Mouse (Mus musculus) hematopoietic stem cell, adult 5-6 weeks (primary cell): ENCODE data around the gene Nt5c3. TPM values are rescaled to one million over a fixed set of nuclear protein-coding genes. Genes with fewer than 3 reads are reported as not detected.
A peak's percentile ranks its signal among the peaks of the same experiment; 100 is the strongest.
"Not testable (repeated sequence)": the region's sequence is repeated elsewhere in the genome, so short reads cannot be mapped to it uniquely, and the experiment has no call there.

Source experiments
- ATAC-seq, 2 experiments: fragments of 125-278 bp in 1 of 2; replicated peaks in 1 of 2; 2 replicates each; pipeline ENCODE4 v1.8.0; 2016 to 2017; ENCODE audit warnings: inconsistent platforms in 2 of 2, mild to moderate bottlenecking in 2 of 2, moderate number of reproducible peaks in 2 of 2, low read depth in 1 of 2, moderate TSS enrichment in 1 of 2; ENCODE audit not compliant: low FRiP score in 2 of 2, poor library complexity in 2 of 2, severe bottlenecking in 2 of 2, insufficient read depth in 1 of 2, low TSS enrichment in 1 of 2
- total RNA-seq: library from RNA; stranded (forward); fragments of 172-1452, 232-1000 nt; gene quantifications from 2 replicates; pipeline ENCODE4 v1.2.3, GENCODE M21; 2017

The Nt5c3 gene
- total RNA-seq, 1 experiment from 2014 or later = 91.3 TPM

DNA sequence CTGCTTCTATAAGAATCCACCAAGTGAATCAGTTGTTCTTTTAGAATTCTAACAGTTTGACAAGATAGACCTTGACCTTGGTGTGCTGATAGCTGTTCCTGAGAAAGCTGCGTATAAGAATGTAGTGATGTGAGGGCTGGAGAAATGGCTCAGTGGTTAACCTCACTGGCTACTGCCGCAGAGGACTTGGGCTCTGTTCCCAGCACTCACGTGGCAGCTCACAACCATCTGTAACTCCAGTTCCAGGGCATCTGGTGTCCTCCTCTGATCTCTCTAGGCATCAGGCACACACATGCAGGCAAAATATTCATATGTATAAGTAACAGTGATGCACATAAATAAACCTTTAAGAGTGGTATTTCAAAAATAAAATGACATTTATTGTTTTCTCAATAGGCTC is 15.8 kb downstream of the Nt5c3 start:
- ATAC-seq = no peak

DNA sequence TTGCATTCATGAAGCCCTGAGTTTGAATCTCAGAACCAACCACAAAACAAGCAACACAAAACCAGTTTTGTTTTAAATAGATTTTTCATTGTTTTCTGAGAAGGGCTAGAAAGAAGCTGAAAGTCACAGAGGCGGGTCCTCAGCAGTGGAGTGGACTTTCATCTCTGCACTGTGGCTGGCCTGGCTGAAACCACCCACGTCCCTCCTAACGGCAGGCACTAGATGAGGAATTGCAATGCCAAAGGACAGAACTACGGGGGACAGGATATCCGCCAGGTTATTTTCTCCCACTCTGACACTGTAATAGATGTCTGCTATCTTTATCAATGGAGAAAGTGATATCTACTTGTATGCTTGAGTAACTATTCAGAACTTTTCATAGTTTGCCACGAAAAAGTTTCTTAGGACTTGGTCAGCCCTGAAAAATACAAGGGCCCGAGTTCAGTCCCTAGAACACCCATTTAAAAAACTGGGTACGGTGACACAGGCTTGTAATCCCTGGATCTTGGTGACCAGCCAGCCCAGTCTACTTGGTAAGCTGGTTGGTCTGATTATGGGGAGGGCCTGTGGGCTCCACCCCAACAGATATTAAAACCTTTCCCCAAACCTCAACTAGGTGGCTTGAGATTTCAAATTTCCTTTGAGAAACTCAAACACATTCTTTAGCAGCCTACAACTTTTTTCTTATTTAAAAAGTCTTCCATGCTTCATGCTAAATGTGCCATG is 17.4 kb downstream of the Nt5c3 start:
- ATAC-seq = no peak

DNA sequence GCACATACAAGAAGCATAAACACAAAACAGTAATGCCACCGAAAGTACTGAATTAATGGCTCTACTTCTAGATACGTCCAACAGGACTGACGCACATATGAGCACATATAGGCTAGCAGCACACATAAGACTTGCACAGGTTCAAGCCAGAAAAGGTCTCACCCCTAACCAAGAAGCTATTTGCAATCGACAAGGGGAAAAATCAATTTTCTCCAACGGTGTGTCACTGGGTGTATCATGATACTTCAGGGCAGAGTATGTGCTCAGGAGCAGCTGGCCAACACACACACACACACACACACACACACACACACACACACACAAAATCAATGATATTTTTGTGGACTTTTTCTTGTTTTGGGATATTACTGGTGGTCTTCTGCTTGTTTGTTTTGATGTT is 18.2 kb downstream of the Nt5c3 start:
- no peak for ATAC-seq

DNA sequence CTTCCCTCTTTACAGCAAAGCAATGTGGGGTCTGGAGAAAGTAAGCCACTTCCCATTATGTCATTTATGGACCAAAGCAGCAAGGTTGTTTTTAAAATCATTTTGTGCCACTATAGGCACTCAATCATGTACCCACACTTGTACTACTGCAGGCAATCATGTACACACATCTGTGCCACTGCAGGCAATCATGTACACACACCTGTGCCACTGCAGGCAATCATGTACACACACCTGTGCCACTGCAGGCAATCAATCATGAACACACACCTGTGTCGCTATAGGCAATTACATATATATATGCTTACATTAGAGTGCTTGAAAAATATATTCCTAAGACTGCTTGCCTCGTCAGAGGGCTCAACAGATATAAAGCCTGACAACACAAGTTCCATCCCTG is 18.8 kb downstream of the Nt5c3 start:
- no peak for ATAC-seq

DNA sequence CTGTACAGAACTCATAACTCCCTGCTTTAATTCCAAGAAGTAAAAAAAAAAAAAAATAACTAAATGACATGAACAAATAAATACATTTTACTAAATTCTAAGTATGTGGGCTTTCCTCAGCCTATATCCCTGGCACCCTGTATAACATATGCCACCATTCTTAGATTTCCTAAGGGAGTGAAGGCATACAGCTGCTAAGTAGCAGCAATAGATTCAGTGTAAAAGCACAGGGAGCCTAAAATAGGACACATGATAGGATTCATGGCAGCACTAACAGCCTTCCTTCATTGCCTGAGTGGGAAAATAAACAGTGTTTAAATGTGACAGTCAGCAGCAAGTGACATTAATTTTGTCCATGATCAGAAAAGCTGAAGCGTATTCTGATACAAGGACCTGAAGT is 19.4 kb downstream of the Nt5c3 start:
- no peak for ATAC-seq

DNA sequence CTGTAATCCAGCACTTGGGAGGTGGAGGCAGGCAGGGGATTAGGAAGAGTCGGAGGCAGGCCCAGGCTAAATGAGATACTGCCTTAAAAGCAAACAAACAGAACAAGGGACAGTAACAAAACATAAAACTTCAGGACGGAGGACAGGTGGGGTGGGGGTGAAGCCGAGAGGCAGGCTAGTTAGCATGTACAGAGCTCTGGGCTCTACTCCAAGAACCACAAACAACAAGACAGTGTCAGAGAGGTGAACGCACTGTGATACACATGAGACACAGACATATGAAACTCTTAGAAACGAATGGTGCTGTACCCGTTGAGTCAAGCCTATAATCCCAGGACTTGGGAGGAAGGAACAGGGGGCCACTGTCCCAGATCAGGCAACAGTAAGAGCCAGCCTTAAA is 19.9 kb downstream of the Nt5c3 start:
- no peak for ATAC-seq

DNA sequence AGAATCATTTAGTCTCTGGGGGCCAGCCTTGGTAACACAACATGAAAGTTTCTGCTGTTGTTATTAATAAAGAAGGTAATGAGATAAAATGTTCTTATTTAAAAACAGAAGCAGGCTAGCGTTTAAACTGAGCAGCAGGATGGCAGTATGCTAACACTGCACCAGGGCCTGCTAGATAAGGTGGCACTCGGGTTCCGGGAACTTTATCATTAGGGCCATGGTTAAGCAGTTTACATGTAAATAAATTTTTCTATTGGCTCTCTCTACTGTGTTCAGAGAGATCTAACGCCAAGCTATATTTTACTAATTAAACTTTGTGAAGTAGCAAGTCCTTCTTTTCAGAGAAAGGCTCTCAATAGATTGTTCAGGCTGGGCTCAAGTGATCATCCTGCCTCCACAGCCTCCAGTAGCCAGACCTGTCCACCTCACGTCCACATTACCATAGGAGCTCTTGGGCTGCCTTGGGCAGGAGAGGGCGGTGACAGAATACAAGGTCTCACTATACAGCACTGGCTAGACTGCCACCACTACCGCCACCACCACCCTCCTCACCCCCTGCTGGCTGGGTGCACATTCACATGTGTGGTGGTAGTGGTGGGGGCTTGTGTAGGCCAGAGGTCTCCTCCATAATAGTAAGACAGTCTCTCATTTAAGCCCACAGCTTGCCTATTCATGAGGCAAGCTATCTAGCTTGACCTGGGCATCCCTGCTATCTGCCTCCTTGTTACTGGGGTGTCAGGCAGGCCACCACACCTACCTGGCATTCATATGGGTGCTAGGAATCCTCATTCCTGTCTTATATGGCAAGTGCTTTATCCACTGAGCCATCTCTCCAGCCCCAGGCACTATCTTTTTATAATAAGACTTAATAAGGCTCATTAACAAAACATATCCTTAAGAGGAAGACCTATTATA is 20.9 kb downstream of the Nt5c3 start:
- peak in 1 of 2 experiments; percentile 11; a peak in 1 of 4 replicates for ATAC-seq

DNA sequence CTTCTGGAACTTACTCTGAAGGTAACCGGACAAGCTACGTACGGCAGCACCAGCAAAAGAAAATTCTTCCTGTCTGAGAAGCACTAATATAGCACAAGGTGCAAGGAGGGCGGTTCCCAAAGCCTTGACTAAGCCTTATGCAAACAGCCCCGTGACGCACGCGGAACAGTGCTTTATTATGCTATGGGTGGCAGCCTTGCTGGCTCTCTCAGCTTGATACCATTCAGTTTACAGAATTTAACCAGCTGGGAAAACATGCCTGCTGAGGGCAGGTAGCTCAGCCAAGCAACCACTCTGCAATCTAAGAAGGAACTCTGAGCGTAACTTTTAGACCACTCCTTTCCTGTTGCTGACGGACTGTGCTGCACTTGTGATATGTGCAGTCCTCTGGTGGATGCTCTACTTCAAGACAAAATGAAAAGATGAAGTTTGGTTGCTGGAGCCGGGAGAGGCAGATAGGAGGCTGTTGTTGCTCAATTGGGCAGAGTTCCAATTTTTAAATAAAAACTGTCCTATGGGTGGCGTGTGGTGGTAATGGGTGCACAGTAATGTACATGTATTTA is 21.8 kb downstream of the Nt5c3 start:
- peak; percentile 79 to 80 for ATAC-seq

DNA sequence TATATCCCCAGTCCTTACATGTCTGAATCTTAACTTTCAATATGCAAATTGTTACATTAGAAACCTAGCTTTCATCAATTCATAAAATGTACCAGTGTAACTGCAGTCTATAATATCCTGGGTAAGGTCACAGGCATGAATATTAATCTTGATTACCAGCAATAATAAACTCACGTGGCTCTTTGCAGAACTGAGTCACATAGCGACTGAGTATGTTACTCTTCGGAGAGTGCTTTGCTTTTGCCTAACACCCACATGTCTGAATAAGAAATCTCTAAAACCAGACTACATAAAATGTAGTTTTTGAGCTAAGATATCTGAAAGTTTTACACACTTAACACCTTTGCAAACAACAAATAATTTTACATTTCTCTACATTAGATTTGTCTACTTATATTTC is 22.4 kb downstream of the Nt5c3 start:
- no peak for ATAC-seq

DNA sequence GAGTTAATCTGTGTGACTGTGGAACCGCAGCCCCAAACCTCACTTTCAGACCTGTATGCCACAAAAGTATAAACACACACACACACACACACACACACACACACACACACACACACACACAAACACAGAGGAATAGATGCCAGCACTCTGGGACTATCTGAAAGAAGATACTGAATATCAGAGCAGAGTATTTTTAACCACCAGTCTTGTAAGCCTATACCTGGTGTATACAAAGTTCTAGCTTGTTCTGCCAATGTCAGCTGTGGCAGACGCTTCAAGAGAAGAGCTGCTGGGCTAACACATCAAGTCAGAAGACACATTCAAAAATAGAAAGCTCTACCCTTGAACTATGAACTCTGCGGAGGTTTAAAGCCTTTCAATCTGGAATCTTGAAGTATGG is 24.1 kb downstream of the Nt5c3 start:
- no peak for ATAC-seq

DNA sequence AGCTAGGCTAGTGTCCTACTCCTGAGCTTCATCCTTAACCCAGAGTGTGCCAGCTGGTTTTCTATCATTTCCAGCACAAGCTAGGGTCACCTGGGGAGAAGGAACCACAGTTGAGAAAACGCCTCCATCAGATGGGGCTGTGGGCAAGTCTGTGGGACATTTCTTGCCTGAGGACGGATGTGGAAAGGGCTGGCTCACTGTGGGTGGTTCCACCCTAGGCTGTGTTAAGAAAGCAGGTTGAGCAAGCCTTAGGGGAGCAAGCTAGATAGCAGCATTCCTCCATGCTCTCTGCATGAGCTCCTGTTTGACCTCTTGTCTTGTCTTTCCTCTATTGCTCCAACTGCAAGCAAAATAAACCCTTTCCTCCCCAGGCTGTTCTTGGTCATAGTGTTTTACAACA is 33.0 kb downstream of the Nt5c3 start:
- ATAC-seq = peak in 1 of 2 experiments; percentile 32; a peak in 1 of 4 replicates

DNA sequence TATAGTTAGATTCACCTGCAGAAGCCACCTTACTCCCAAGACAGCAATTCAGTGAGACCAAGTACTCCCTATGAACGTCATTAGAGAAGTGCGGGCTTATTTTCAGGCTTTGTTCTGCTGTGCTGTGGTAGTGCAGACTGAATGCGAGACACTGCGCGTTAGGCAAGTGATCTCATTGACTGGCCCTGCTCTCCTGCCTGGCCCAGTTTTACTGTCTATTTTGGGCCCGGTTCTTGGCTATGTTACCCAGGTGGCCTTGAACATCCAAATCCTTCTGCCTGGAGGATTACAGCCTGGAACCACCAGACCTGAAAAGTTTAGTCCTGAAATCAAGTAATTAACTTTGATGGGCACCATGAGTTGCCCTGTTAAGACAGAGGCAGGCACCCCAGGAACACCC is 35.2 kb downstream of the Nt5c3 start:
- no peak for ATAC-seq

DNA sequence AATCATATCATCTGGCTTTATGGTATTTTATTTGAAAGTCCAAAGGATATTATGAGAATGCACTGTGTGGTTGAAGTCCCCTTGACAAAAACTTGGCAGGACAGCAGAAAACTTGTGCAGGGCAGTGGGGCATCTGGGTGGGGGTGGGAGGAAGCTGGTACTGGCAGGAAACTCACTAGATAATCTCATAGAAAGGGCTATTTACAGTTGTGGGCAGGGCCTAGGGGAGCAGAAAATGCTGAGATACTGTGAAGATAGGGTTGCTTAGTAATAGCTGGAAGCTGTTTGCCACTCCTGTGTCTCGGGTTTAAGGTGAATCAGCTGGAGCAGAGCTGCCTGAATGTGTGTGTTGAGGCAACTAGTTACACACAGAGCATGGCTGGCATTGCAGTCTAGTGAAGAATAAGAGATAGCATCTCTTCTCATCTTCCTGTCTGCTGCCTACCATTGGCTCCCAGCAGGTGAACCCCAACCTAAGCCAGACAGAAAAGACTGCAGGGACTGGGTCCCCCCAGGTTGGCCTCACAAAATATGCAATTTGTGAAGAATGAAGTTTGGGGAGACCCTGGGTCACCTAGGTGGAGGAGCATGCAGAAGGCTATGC is 44.3 kb downstream of the Nt5c3 start:
- peak; percentile 76 to 95 for ATAC-seq

DNA sequence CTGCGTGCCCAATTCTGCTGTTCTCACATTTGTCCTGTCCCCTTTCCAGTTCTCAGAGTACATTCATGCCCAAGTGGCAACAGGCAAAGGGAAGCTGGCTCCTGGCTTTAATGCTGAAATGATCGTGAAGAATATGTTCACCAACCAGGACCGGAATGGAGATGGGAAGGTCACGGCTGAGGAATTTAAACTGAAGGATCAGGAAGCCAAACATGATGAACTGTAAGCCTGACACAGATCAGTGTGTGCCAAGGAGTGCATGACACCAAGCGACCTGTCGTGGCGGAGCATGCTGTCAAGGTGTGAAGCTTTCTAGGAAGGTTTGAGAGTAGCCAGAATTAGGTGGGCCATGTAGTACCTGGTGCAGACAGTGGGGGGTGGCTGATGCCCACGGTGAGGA is 45.7 kb downstream of the Nt5c3 start:
- ATAC-seq = 0 out of 4 replicates have a peak, but pooled peaks of 1 of the 2 experiments have one; percentile 22

DNA sequence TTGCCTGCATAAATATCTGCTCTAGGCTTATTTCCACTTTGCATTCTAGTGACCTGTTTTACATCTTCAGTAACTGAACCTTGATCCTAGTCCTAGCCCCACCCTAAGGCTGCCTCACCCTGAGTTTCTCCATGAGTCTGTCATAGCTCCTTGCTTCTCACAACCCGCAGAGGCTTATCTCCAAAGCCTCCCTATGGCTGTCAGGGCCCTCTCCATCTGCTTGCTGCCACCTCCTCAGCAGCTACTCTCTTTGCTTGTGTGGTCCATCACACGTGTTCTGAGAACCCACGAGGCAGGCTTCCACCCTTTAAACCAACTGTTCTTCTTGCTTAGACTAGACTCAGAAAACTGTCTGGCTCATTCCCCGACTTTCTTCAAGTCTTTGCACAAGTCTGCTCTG is 46.9 kb downstream of the Nt5c3 start:
- no peak for ATAC-seq

DNA sequence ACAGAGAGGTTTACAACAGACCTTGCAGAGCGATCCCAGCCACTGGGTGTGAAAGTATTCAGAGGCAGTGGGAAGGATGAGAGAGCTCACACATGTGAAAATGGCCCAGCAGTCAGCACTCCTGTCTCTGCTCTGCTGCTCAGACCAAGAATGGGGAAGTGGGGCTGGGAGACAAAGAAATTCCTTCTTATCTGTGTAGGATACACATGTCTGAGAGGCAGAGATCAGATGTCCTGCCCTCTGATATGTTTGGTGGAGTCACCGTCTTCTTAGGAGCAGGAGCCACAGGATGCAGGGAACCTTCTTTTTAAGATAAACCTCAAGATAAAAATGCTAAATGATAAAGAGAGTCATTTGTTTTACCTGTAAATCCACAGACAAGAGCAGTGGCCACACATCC is 53.7 kb downstream of the Nt5c3 start:
- ATAC-seq = peak; percentile 46 to 63; a peak in 3 of 4 replicates

DNA sequence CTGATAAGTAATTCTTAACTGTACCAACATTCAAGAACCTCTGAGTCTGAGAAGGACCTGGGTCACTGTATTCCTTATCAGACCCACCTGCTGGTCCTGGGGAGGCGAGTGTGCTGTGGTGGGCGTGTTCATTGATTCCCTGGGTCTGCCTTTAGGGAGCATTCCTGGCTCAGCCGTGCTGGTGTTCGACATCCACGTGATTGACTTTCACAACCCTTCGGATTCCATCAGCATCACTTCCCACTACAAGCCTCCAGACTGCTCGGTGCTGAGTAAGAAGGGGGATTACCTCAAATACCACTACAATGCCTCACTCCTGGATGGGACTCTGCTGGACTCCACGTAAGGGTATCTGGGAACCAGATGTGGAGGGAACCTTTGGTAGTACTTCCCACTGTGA is 55.2 kb downstream of the Nt5c3 start:
- ATAC-seq = no peak

DNA sequence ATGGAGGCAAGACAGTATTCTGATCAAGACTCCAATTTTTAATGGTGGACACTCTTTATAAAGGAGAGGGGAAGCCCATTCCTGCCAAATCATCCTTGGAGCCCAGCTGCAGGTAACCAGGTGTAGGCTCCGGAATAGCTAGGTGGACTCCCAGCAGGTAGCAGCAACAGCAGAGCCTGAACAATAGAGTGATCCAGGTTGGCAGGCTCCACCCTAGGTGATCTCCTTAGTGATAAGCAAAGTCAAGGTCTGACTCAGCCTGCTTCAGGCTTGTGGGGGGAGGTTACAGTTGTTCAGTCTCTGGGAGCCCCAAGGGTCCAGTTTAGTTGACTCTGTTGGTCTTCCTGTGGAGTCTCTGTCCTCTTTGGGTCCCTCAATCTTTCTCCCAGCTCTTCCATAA is 56.8 kb downstream of the Nt5c3 start:
- not testable (repeated sequence) for ATAC-seq
